Mouse (Mus musculus) telencephalon, adult 2 months (tissue): Measurements from ENCODE around the gene Asrgl1.

ENCODE experiments used
- DNase-seq: peaks from one replicate; pipeline ENCODE4 v3.0.0-alpha.2; 2011; ENCODE audit warnings: low read depth, low spot score

Gene Asrgl1

GRCm38 (mm10) chr19:9072157-9072530, 63.3 kb downstream of the Asrgl1 start:
- no peak for DNase-seq

- DNase-seq: no peak
Observed at GRCm38 (mm10) chr19:9071456-9072156, 63.8 kb downstream of the Asrgl1 start.

GRCm38 (mm10) chr19:9070316-9070715, 65.1 kb downstream of the Asrgl1 start:
- no peak for DNase-seq

- no peak for DNase-seq
Observed at GRCm38 (mm10) chr19:9069687-9070307, 65.6 kb downstream of the Asrgl1 start.

GRCm38 (mm10) chr19:9067292-9067691, 68.1 kb downstream of the Asrgl1 start:
- DNase-seq: no peak

GRCm38 (mm10) chr19:9065621-9066561, 69.5 kb downstream of the Asrgl1 start:
- peak; percentile 68 for DNase-seq

- no peak for DNase-seq
Observed at GRCm38 (mm10) chr19:9063831-9064230, 71.6 kb downstream of the Asrgl1 start.

GRCm38 (mm10) chr19:9062822-9063221, 72.6 kb downstream of the Asrgl1 start:
- no peak for DNase-seq

GRCm38 (mm10) chr19:9061221-9061893, 74.1 kb downstream of the Asrgl1 start:
- DNase-seq: no peak

- no peak for DNase-seq
Observed at GRCm38 (mm10) chr19:9060103-9060502, 75.3 kb downstream of the Asrgl1 start.
